Mouse (Mus musculus) liver, adult 2 months (tissue): ENCODE results near the gene Sipa1l2. TPM values are rescaled to one million over a fixed set of nuclear protein-coding genes. Genes with fewer than 3 reads are reported as not detected.

Experiments
- DNase-seq: peaks from one replicate; pipeline ENCODE4 v3.0.0-alpha.2; 2011; ENCODE audit warnings: low read depth, low spot score; ENCODE audit errors: extremely low read depth
- H3K27ac ChIP-seq: fragments of 200-500 bp; replicated peaks from 2 replicates; pipeline ENCODE4 v1.5.1; 2012; ENCODE audit warnings: low read depth, mild to moderate bottlenecking, control low read depth, inconsistent platforms, low read length; ENCODE audit not compliant: insufficient read depth
- H3K27me3 ChIP-seq: fragments of 200-500 bp; 2 replicates; pipeline ENCODE4 v1.6.1; 2012; ENCODE audit warnings: mild to moderate bottlenecking, moderate library complexity, low read length, inconsistent platforms; ENCODE audit not compliant: control insufficient read depth, insufficient read depth
- H3K36me3 ChIP-seq: fragments of 200-500 bp; 2 replicates; pipeline ENCODE4 v1.6.1; 2012; ENCODE audit warnings: low read length, inconsistent platforms; ENCODE audit not compliant: control insufficient read depth, insufficient read depth
- H3K4me1 ChIP-seq: fragments of 200-500 bp; 2 replicates; pipeline ENCODE4 v1.6.1; 2011; ENCODE audit warnings: low read length; ENCODE audit not compliant: control insufficient read depth, insufficient read depth
- H3K4me3 ChIP-seq: fragments of 200-500 bp; 2 replicates; pipeline ENCODE4 v1.5.1; 2011; ENCODE audit warnings: low read depth, mild to moderate bottlenecking, control low read depth, low read length, moderate library complexity; ENCODE audit not compliant: insufficient read depth
- H3K79me2 ChIP-seq: fragments of 200-500 bp; 2 replicates; pipeline ENCODE4 v1.6.1; 2012; ENCODE audit warnings: inconsistent platforms, mild to moderate bottlenecking, low read length, moderate library complexity; ENCODE audit not compliant: control insufficient read depth, insufficient read depth
- H3K9ac ChIP-seq: fragments of 200-500 bp; 2 replicates; pipeline ENCODE4 v1.6.1; 2012; ENCODE audit warnings: low read depth, mild to moderate bottlenecking, control low read depth, inconsistent platforms, low read length
- CTCF ChIP-seq: fragments of 200-500 bp; IDR thresholded peaks from 2 replicates; pipeline ENCODE4 v1.5.1; 2011; ENCODE audit warnings: low read depth, low read length, control low read depth
- POLR2A ChIP-seq: fragments of 200-500 bp; IDR thresholded peaks from 2 replicates; pipeline ENCODE4 v1.6.1; 2011; ENCODE audit warnings: low read length, control low read depth; ENCODE audit not compliant: insufficient read depth; ENCODE audit errors: extremely low read depth
- WGBS: fragments of 180-500 bp; shearing (Covaris S2); methylation state at CpG from one replicate; pipeline ENCODE4 v1.1.7; 2018; 5-methylcytosine and 5-hydroxymethylcytosine counted together
- polyA plus RNA-seq: library from polyadenylated mRNA; depleted of rRNA; stranded (reverse); fragments of >200 nt; gene quantifications from 2 replicates; pipeline ENCODE4 v1.2.3, GENCODE M21; 2012
- total RNA-seq: library from RNA; depleted of rRNA; stranded (reverse); fragments of >200 nt; gene quantifications from 2 replicates; pipeline ENCODE4 v1.2.3, GENCODE M21; 2014

Sipa1l2 gene
- total and polyA plus RNA-seq, 2 experiments: 1.5 to 2.5 TPM

DNA sequence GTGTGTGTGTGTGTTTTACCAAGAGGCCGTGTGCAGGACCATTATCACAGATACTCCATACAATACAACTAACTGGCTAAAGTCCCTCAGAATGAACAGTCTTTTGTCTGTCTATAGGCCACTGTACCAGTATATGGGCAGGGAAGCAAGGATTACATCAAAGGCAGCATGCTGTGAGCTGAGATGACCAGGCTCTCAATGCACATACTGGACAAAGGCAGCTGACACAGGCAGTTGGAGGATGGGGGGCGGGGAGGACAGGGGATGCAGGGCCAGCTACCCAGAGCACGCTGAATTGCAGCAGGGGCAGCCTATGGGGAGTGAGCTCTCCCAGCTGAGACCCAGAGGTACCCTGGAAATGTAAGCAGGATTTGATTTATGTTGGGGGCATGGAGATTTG is 20.8 kb upstream of the Sipa1l2 start:
- H3K4me1 ChIP-seq: no peaks in the 10 kb centered on the region
- no peak overlapping the region for H3K4me3 ChIP-seq
- DNase-seq: no peak
- no peaks in the 10 kb centered on the region for H3K36me3 ChIP-seq
- H3K27ac ChIP-seq: no peak overlapping the region
- WGBS: 90% methylated on average over 3 of the region's 3 CpGs
- H3K9ac ChIP-seq: no peak overlapping the region
- H3K27me3 ChIP-seq: no peaks in the 10 kb centered on the region
- H3K79me2 ChIP-seq: no peaks in the 10 kb centered on the region
- TF ChIP-seq POLR2A (no peak), CTCF (no peak)

DNA sequence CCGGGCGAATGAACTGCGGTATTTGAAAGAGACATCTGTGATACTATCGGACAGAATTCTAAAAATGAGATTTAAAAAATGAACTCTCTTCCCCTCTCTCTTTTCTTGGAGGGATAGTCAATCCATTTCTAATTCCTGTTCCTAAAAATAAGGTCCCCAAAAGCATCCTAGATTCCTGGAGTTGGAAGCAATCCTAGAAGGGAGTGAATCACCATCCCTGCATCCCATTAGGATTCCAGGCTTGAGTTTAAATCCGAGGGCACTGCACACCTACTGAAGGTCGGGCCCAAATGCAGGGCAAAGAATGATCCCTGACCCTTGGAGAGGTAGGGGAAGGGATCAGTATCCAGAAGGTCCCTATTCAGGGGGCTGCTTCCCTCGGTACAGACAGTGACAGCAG is 17.0 kb upstream of the Sipa1l2 start:
- H3K9ac ChIP-seq: no peak overlapping the region
- 82% methylated on average over 7 of the region's 7 CpGs for WGBS
- H3K27ac ChIP-seq: no peak overlapping the region
- H3K79me2 ChIP-seq: no peaks in the 10 kb centered on the region
- TF ChIP-seq POLR2A (no peak), CTCF (no peak)
- H3K27me3 ChIP-seq: no peaks in the 10 kb centered on the region
- no peak for DNase-seq
- H3K4me3 ChIP-seq: no peak overlapping the region
- H3K36me3 ChIP-seq: no peaks in the 10 kb centered on the region
- no peaks in the 10 kb centered on the region for H3K4me1 ChIP-seq

DNA sequence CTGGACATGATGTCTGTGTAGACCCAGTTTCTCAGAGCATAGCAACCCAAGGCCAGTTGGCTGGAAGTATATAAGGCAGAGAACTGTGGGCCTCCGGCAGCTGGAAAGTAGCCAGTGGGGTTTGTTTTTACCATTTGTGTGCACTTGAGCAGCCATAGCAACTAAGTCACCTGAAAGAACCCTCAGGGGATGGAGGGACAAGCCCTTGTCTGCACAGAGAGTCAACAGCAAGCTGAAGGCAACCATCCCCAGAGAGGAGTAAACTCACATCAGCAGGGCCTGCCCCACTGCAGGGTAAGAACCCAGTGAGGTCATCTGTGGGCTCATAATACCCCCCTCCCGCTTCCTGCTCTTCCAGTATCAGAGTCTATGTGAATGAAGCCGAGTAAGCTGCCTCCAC is 14.7 kb upstream of the Sipa1l2 start:
- no peaks in the 10 kb centered on the region for H3K4me1 ChIP-seq
- TF ChIP-seq POLR2A: no peak
- TF ChIP-seq CTCF: no peak
- H3K4me3 ChIP-seq: no peak overlapping the region
- no peak for DNase-seq
- no peaks in the 10 kb centered on the region for H3K79me2 ChIP-seq
- WGBS: 73% methylated on average over 3 of the region's 3 CpGs
- no peak overlapping the region for H3K9ac ChIP-seq
- no peaks in the 10 kb centered on the region for H3K27me3 ChIP-seq
- H3K27ac ChIP-seq: no peak overlapping the region
- no peaks in the 10 kb centered on the region for H3K36me3 ChIP-seq

DNA sequence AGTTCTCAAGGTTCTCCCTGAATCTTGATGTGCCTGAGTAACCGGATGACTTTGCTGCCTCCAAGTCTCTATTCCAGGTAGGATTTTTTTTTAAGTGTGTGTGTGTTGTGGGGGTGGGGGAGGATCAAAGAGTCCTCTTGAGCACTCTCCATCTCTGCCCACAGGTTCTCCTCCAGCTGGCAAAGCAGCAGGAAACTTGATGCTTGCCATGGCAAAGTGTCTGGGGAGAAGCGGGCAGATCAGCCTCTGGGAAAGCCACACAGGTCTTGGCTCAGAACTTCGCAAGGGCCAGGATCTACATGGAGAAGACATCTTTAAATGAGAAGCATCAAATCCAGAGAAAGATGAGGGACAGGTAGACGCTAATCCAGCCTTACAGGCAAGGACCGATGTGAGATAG is 10.8 kb upstream of the Sipa1l2 start:
- Histone ChIP-seq H3K27me3 (no peaks in the 10 kb centered on the region), H3K79me2 (no peaks in the 10 kb centered on the region), H3K9ac (no peak overlapping the region), H3K4me1 (no peaks in the 10 kb centered on the region), H3K4me3 (no peak overlapping the region), H3K36me3 (no peaks in the 10 kb centered on the region), H3K27ac (no peak overlapping the region)
- DNase-seq: no peak
- WGBS: 92% methylated on average over 5 of the region's 5 CpGs
- TF ChIP-seq CTCF (no peak), POLR2A (no peak)

DNA sequence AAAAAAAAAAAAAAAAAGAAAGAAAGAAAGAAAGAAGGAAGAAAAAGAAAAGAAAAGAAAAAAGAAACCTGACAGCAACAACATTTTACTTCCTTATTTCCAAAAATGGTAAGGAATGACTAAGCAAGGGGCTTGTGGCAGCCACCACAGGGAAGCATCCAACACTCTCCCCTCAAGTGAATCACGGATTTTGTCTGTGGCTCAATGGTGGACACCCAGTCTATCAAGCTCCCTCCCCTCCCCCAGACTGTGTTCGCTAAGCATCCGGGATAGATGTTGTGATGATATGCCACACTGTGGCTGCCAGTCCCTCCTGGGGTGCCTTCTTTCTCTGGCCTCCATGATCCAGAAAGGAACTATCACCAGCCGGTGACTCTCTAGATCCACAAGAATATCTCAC is 6.5 kb upstream of the Sipa1l2 start:
- TF ChIP-seq POLR2A: no peak
- TF ChIP-seq CTCF: no peak
- Histone ChIP-seq H3K27me3 (no peaks in the 10 kb centered on the region), H3K27ac (no peak overlapping the region), H3K4me1 (peaks cover 7% of the 10 kb centered on the region; the same call in 1 of the 2 replicates), H3K9ac (no peak overlapping the region), H3K36me3 (no peaks in the 10 kb centered on the region), H3K4me3 (no peak overlapping the region), H3K79me2 (no peaks in the 10 kb centered on the region)
- no peak for DNase-seq
- 93% methylated on average over 4 of the region's 4 CpGs for WGBS

DNA sequence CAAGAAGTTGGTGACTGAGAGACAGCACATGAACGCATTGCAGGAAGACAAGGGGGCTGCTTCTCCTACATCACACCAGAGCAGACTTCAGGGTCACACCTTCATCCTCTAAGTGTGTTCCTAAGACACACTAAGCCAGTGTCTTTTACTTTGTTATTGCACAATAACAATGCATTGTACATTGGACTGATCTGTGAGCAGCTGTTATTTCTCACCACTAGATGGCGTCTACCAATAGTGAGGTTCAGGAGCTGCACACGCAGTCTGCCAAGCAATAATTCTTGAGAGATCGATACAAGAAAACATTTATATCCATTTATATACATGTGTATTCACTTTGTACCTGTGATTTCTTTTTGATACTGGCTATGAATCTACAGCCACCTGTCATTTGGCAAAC is 4.7 kb upstream of the Sipa1l2 start:
- DNase-seq: peak; percentile 77
- no peak overlapping the region for H3K27ac ChIP-seq
- H3K27me3 ChIP-seq: no peaks in the 10 kb centered on the region
- WGBS: 28% methylated on average over 4 of the region's 4 CpGs
- no peak overlapping the region for H3K4me3 ChIP-seq
- peaks cover 13% of the 10 kb centered on the region; the same call in 1 of the 2 replicates for H3K4me1 ChIP-seq
- no peak overlapping the region for H3K9ac ChIP-seq
- H3K36me3 ChIP-seq: no peaks in the 10 kb centered on the region
- TF ChIP-seq CTCF (peak; percentile 53; the same call in 1 of the 2 replicates), POLR2A (no peak)
- H3K79me2 ChIP-seq: no peaks in the 10 kb centered on the region
